Comparison of ENCODE assay signal across 8 mouse cellular contexts in genomic region chr1:167636948-167637347, GRCm38 (mm10). TPM values are rescaled to one million over a fixed set of nuclear protein-coding genes. Genes with fewer than 3 reads are reported as not detected.
A peak's percentile ranks its signal among the peaks of the same experiment; 100 is the strongest.
DNase-seq lines count a peak whose midpoint lies in the region; ATAC-seq and TF ChIP-seq lines count a peak whose summit lies in the region.

No protein-coding gene starts in this region.

- peak; percentile 75 for ATAC-seq in erythroid progenitor cell, adult 5-6 weeks (replicated peaks; ENCODE audit: low FRiP score, poor library complexity, severe bottlenecking)
- peak; percentile 78 to 84 for ATAC-seq in hematopoietic stem cell, adult 5-6 weeks (replicated peaks in 1 of 2; ENCODE audit: insufficient read depth in 1 of 2, low FRiP score in 2 of 2, low TSS enrichment in 1 of 2, low read depth in 1 of 2, poor library complexity in 2 of 2, severe bottlenecking in 2 of 2)
- ATAC-seq in inflammation-experienced regulatory T-cells, adult 6 months: no peak

- TF ChIP-seq POLR2A in brain, embryonic 14.5 days (IDR thresholded peaks at IDR 0.05; ENCODE audit: borderline replicate concordance, extremely low read depth, insufficient read depth, insufficient read length, poor library complexity, severe bottlenecking): no peak

- peak; percentile 88 for TF ChIP-seq CTCF in brain, embryonic 14.5 days (IDR thresholded peaks at IDR 0.05; ENCODE audit: borderline replicate concordance, extremely low read depth, insufficient read depth, insufficient read length)

- DNase-seq in MEL-GATA-1-ER (ENCODE audit: extremely low read depth, low read depth): peak; percentile 1
- peak; percentile 86 for DNase-seq in brain, embryonic 14.5 days (ENCODE audit: low read depth)
- DNase-seq in layer of hippocampus, adult 8-10 months (ENCODE audit: low spot score in 2 of 2): peak; percentile 52 to 73
- DNase-seq in lung, postnatal 25 days (ENCODE audit: low spot score): peak; percentile 43
- peak; percentile 67 for DNase-seq in right cerebral cortex, adult 18-20 months

RNA-seq across cellular contexts. Expression of gene Rxrg, which starts 38.8 kb away (rescaled TPM):
- 7.6 and 10.3 TPM in 2 replicates for polyA plus RNA-seq in brain, embryonic 14.5 days (2012; rRNA removed)
- total RNA-seq in erythroid progenitor cell, adult 5-6 weeks (2015; ENCODE audit: low replicate concordance): not detected in 2 replicates
- total RNA-seq in erythroid progenitor cell, adult 5-6 weeks (2017; ENCODE audit: low replicate concordance): not detected in 2 replicates
- not detected in 2 replicates for total RNA-seq in hematopoietic stem cell, adult 5-6 weeks (2017)
- total RNA-seq in layer of hippocampus, adult 8-10 months (2022): 1 to 10 TPM; 5.4 to 6.9 (median 6.3) TPM
- polyA plus RNA-seq in inflammation-experienced regulatory T-cells, adult 6 months (2017; shearing (Covaris generic)): not detected

RNA-seq across cellular contexts. Expression of gene Lmx1a, which starts 52.1 kb away (rescaled TPM):
- 4.5 and 8.4 TPM in 2 replicates for polyA plus RNA-seq in brain, embryonic 14.5 days (2012; rRNA removed)
- not detected in 2 replicates for total RNA-seq in erythroid progenitor cell, adult 5-6 weeks (2015; ENCODE audit: low replicate concordance)
- not detected in 2 replicates for total RNA-seq in erythroid progenitor cell, adult 5-6 weeks (2017; ENCODE audit: low replicate concordance)
- total RNA-seq in hematopoietic stem cell, adult 5-6 weeks (2017): not detected in 2 replicates
- under 1 TPM in 1 of 4 experiments, not detected in 3; 0.16 TPM for total RNA-seq in layer of hippocampus, adult 8-10 months (2022)
- polyA plus RNA-seq in inflammation-experienced regulatory T-cells, adult 6 months (2017; shearing (Covaris generic)): under 1 TPM in 1 of 3 experiments, not detected in 2; 0.11 TPM

Comparison
In these comparisons a context has a peak if more than half of its experiments do, and no peak if none do; other contexts are left out.
1. DNase-seq: peak in every context shown above with its lines; median percentile 86 in brain, embryonic 14.5 days; 67 in right cerebral cortex, adult 18-20 months; 62 in layer of hippocampus, adult 8-10 months; 43 in lung, postnatal 25 days; 1 in MEL-GATA-1-ER.